Mouse (Mus musculus) spleen, postnatal 14 days (tissue): Measurements from ENCODE around the gene Ppp1r1c.

Experiments
- DNase-seq, 2 experiments: peaks; one replicate each; pipeline ENCODE4 v3.0.0; 2021 to 2022; ENCODE audit warnings: low spot score in 2 of 2

Ppp1r1c gene

DNA sequence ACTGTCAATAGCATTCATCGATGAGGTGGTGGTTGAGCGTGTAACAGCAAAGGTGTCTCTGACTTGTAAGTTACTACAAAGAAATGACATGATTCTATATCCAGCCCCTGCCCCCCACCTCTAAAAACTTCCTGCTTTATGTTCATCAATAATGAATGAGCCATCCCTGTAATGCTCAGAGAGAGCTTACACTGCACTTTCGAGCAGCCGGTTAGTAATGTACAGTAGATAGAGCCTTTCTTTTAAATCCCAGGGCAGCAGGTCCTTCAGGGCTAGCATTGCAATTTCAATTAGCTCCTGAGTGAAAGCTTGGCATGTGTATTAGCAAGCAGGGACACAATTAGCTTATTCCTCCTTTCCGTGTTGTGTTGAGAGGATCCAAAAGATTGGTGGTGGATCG, at the start of gene Ppp1r1c:
Ppp1r1c (plus strand) TSS at position 206 of the 400 bp plus-strand sequence.
- DNase-seq, result no peak

DNA sequence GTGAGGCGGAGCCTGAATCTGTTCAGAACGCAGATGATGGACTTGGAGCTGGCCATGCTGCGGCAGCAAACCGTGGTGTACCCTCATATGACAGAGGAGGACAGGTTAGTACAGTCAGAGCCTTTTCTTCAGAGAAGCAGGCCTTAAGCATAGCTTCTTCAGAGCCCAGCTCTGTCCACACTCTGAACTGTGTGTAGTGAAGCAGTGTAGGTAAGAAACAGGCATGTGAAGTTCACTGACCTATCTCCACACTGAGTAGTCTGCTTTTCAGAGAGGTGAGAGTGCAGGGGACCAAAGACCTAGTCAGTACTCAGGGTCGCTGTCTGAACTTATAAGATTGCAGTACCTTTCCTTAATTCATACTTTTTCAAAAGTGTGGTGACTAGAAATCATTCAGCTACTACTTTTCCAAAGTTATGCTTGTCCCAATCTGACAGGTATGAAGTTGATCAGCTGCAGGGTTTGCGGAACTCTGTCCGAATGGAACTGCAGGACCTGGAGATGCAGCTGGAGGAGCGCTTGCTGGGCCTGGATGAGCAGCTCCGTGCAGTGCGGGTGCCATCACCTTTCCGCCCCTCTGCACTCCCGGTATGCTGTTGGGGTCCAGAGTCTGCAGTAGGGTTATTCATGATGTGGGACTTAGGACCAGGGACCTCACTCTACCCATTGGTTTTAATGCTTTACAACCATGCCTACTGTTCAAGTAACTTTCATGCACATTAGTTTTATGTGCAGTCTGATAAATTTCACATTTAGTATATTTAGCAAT, 47.0 kb upstream of the Ppp1r1c start:
- DNase-seq, result no peak

DNA sequence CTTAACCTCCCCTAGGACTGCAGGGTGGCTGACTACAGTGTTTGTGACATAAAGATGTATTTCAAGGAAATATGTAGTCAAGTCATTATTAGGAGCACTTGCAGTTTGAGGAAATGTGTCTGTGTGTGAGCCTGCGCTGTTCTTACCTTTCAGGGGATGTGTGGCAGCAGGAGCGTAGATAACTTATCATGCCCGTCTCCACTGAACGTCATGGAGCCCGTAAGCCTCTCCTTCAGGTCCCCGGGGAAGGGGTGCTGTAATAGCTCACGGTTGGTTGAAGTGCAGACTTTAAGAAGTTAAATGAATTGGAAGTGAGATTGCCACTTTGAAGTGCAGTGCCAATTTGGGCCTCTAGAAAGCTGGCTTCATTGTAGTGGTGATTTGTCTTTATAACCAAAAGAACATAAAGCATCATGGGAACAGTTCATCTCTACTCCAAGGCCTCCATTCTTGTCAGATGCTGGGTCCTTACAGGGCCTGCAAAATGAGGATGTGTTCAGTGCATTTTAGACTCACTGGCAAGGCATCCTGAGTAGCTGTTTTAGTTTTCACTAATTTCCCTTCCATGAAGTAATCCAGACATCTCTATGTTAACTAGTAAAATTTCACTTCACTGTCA, 46.0 kb upstream of the Ppp1r1c start:
- DNase-seq, result no peak

DNA sequence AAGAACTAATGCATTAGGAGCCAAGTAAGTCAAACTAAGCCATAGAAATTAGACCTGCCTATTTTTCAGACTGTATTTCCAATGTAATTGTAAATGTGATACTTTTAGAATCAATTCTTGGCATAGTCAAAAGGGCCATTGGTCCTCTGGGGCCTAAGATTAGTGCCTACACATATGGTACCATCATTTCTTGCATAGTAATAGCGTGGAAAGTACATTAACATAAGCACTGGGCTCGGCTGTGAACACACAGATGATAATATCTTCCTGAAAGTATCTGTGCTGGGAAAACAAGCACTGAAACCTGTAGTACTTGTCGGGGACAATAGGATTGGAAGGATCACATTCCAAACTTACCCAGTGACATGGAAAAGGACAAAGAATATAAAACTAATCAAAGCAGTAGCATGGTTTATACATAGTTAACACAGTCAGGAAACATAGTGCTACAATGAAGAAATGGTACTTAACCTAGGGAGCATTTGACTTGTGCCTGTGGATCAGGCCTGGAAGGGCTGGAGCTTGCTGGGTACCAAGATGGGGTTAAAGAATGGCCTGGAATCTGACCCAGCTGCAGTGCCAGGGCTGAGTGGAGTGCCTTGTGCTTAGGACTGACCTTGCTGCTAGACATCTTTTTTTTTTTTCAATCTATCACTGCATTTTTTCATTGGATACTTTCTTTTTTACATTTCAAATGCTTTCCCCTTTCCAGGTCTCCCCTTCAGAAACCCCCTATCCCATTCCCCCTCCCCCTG, 42.9 kb upstream of the Ppp1r1c start:
- no peak for DNase-seq

DNA sequence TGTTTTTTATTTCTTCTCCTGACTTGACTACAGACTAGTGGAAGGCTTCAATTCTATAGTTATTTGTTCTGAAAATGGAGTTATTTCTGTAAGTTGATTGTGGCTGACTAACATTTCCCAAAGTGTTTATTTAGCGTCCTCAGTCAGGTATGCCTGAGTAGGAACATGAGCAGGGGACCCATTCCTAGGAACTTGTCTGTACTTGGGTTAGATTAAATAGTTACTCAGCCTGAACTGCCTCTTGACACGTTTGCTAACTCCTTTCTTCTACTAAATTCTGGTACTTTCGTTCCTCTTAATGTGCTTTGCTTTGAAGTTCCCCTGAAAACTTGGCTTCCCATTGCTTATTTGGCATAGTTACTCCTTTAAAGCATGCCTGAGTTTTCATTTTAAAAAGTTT, 42.1 kb upstream of the Ppp1r1c start:
- DNase-seq, result no peak

DNA sequence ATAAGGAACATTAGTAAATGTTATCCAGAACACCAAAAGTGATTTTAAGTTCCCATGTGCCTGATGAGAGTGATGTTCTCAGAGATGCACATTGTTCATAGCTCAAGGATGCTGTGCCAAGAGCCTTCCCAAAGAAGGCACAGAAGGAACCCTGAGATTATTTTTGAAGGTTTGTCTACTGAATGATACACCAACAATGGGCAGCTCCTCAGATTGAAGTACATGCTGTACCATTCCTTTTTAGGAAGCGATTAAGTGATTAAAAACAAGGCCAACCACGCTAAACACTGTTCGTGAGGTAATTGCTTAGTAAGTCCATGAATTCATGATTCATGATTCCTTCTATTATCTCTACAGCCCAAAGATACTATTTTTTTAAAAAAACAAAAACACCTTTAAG, 32.3 kb upstream of the Ppp1r1c start:
- DNase-seq, result no peak

DNA sequence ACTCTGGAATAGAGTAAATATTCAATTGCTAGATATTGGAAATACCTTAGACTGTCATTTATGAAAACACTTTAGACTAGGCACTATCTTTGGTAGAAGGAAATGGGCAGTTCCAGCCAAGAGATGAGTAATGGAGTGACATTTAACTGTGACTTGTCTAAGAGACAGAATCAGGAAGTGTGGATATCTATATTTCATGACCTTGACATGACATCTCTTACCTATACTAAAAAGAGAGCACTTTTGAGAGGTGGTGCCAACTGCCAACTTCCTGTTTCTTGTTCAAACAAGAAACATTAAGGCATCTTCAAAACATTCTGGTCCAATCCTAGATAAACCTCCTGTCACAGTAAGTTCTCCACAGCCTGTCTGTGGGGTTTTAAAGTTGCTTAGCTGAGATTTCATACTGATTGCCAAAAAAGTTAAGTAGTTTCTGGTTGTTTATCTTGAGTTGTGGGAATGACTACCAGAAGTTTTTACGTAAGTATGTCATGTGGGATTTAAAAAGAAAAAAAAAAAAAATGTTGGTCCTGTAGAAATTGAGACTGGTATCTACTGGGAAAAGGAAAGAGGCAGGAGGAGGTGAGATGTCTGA, 29.8 kb upstream of the Ppp1r1c start:
- DNase-seq, result no peak

DNA sequence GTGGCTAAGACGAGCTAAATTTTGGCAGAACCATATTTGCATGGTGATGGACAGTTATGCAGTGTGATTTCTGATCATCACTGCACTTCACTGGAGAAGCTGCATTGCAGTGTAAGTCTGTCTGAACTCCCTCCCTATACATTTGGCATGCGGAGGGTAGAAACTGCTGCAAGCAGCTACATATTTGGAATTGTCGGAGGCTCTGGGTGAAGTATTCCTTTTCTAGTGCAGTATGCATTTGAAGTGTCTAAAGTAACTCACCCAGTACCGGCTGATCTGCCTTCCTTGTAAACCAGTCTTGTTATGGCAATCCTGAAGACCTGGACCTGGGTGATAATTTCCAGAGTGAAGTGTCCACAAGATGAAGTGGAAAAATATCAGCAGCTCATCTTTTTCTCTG, 25.9 kb upstream of the Ppp1r1c start:
- DNase-seq, result no peak

DNA sequence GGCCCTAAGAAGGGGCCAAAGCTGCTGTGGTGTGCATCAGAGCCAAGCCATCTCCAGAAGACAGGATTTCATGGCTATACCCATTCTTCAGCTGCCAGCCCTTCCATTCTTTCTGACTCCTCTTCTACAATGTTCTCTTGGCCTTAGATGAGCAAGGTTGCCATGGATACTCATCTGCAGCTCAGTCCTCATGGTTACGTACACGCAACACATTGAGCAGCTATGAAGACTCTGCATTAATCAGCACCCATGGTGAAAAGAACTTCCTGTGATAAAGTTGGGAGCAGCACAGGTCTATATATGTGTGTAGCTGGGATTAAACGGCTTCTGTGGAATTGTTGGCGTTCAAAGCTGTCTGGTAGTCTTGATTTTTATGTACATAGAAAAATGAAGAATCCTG, 24.3 kb upstream of the Ppp1r1c start:
- DNase-seq, result no peak

DNA sequence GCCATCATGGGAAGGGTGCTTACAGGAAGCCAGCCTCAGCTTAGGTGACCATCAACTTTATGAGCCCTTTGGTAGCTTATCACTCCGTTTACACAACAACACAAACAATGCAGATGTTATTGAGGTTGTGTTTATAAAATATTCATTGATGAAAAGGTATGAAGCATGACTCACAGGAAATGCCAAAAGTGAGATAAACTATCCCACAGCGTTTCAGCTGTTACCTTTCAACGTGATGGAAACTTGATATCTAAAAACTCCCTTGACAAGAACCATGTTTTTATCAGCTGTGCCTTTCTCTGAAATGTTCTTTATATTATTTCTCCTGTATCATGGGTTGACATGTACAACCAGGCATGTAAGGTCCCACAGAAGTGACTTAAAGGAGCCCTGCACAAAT, 16.7 kb upstream of the Ppp1r1c start:
- no peak for DNase-seq

DNA sequence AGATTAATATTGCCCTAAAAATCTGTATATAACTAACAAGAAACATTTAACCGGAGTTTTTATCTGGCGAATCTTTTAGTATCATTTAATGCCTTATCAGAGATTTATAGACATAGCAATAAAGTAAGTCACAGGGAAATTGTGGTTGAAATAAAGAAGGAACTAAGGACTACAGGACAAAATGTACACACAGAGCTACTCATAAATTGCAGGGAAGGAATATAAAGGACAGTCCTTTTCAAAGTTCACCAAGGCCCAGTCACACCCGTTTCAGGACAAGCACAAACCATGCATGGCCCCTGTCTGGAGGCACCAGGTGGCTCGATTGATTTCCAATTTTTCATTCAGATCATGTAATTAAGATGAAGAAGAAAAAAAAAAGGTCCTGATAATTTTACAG, 12.4 kb upstream of the Ppp1r1c start:
- DNase-seq, result no peak

DNA sequence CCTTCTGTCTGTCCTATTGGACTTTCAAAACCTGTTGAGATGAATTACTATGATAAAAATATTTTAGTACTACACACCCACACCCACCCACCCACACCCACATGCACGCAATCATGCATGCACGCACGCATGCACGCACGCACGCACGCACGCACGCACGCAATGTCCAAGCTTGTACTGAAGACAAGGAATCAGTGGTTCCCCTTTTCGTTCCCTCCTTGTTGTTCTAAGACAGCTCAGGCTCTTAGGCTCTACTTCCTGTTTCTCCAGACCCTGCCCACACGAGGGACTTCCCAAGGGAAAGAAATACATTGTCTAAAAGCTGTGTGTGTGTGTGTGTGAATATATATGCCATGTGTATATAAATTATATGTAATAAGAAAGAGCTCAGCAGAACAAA, 11.6 kb upstream of the Ppp1r1c start:
- no peak for DNase-seq

DNA sequence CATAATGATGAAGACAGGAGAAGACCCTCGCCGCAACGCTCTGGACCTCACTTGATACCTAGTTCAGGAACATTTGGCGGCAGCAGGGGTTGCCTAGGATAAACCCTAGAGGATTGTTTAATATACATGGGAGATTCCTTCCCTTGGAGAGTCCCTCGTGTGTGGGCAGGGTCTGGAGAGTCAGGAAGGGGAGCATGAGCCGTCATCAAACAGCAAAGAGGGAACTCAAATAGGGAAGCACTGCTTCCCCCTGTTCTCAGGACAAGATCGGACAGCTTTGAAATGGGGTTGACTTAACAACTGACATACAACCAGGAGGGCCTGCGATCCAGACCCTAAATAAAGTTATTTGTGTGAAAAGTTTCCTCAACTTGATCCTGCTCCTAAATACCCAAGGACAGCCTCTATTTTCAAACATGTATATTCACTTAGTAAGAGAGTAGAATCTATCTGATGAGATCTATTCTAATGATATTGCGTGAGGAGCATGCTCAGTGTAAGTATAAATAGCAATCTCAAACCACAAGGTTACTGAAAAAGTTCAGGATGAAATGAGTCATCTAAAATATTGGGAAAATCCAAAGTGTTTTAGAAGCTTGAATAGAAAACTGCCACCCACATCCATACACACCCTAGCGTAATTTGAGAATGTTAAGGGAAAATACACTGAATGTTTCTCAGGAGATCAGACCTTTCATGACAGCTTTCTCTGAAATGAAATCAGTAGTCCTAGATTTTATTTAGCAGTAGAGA, 10.9 kb upstream of the Ppp1r1c start:
- DNase-seq, result no peak

DNA sequence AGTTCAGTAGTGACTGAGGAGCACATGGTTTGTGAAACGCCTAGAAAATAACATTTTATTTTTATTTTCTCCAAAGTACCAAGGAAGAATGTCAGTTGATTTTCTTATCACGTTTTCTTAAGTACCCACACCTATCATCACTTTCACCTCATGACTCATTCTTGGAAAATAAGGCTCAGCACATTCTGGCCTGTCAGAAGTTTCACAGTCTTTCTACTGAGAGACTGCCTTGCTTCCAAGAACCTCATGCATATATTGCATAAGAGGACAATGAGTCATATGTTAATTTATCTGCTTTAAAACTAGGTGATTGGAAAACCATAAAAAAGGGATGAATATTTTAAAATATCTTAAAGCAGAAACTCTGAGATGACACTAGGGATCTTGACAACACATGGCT, 9.4 kb upstream of the Ppp1r1c start:
- no peak for DNase-seq

DNA sequence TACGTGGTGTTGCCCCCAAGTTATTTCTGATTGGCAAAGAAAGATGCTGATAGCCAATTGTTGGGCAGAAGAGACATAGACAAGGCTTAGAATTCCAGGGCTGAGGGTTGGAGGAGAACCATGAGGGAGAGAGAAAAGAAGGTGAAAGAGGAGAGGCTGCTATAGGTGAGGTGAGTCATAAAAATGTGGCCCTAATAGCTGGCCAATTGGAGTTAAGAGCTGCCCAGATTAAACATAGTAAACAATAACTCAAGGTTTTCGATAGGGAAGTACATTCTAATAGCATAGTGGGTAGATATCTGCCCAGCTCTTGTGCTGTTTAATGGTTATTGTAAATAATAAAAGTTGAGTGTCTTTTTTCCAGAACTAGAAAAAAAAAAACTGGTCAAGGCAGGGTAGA, 2.8 kb upstream of the Ppp1r1c start:
- no peak for DNase-seq

DNA sequence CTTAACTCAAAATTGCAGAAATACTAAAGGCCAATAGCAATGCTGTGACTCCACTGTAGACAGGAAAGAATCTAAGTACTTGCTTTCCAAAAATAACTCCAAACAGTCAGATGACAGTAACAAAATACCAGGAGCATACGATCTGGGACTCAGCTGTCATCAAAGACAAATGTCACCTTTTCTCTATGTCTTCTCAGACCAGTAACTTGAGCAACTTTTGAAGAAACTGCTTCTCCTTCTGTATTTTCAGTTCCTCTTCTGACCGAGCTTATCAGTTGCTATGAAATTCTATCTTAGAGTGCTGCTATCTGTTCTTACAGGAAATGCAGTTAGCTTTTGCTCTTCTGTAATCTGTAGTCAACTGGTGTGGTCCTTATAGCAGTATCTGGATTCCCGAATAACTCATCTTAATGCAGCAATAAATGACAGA, 6.1 kb downstream of the Ppp1r1c start:
- no peak for DNase-seq

DNA sequence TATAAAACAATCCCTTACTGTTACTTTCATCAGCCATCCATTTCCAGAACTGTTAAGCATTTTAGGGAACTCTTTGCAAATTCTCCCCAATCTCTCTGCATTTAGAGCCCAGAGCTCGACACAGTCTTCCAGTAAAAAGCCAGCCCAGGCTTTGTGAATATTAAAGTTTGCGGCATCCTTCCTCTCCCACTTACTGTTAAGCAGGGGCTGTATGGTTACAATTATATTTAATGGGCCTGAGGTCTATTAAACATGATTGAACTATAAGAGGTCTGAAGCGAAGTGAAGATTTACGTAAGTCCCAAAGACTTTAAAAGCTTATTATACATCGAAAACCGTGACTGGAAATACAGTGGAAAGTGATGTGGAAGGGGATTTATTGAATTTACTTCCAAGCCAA, 7.2 kb downstream of the Ppp1r1c start:
- DNase-seq, result no peak

DNA sequence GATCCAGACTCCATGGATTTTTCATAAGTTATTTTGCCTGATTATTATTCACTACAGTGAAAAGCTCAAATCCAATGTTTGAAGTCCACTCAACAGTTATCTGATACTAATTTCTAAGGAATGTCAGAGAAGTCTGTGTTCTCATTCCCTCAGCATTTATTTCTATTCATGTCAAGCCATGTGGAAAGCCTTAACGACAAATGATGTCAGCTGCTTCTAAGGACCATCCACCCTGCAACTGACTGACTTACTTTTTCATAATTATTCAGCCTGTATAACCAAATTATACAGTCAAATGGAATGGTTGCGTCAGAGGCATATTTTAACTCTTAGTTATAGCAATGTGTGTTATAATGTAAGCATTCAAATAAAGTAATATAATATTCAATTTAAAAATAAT, 8.3 kb downstream of the Ppp1r1c start:
- no peak for DNase-seq

DNA sequence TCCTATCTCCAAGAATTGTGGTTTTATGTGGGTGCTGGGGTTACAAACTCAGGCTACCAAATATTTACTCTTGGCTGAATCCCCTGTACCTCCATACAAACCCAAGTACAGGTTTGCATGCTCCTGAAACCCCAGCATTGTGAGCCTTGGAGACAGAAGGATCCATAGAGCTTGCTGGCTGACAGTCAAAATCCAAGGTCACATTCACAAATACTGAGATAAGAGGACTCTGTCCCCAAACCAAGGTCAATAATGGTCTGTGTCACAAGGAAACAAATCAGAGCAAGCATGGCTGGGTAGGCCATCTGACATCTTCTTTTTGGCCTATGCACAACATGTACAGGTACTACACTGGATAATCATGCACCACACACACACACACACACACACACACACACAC, 10.3 kb downstream of the Ppp1r1c start:
- DNase-seq, result no peak

DNA sequence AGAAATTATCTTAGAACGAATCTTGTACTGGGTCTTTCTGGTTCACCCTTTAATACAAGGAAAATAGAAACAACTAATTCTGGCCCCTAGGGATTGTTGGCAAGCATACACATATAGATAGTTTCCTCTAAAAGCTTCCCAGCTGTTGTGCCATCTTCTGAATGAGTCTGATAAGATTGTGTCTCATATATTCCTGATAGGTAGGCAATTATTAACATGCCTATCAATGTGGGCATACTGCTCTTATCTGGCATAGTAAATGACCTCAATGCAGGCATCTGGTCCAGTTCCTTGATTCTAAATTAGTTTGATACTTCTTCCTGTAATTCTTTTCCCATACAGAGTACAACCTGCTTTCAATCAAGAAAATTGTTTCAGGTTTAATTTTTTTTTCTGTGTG, 14.8 kb downstream of the Ppp1r1c start:
- DNase-seq, result no peak

DNA sequence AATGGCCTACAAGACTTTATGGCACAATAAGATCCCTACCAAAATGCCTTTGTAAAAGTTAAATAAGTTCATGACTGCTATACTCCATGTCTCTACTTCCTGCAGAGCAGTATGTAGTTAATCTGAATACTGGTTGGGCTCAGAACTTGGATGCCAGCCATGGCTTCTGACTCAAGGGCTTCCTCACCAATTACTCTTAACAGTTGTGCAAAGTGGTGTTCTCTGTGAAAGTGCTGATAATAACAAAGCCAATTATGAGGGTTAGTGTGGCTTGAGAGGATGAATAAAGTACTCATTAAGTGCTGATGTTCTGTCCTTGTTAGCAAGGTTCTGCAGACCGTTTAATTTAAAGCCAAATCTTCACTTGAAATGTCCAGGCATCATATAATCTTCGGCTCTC, 31.4 kb downstream of the Ppp1r1c start:
- DNase-seq, result no peak

DNA sequence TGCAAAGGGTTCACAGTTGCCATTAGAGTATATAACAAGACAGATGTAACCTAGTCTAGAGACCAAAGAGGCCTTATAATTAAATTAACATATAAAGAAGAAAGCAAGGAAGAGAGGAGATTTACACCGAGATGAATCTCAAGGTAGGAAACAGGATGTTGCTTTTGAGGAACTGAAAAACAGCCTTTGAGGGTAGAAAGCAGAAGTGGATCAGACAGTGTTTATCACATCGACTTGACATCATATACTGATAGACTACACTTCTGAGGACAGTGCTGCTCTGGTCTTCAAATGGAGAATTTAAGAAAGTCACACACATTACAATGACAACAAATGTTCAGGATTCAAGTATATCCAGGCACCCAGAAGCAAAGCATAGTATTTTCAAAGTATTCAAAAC, 34.4 kb downstream of the Ppp1r1c start:
- DNase-seq, result no peak
